Mouse (Mus musculus): ENCODE results near the gene Cxcr3.

Cxcr3 gene

GRCm38 (mm10) chrX:101733828-101734319 lies at the start of gene Cxcr3:
Gene Cxcr3 (minus strand): TSS chrX:101734269.
- DNase-seq (ENCODE audit: low spot score in 2 of 2) = peak in 1 of 2 experiments; percentile 14

GRCm38 (mm10) chrX:101772035-101772434 lies 38.0 kb upstream of the Cxcr3 start:
- peak; percentile 49 to 76 for DNase-seq (ENCODE audit: low spot score in 2 of 2)

GRCm38 (mm10) chrX:101770307-101770706 lies 36.2 kb upstream of the Cxcr3 start:
- peak in 1 of 2 experiments; percentile 13 for DNase-seq (ENCODE audit: low spot score in 2 of 2)

DNA sequence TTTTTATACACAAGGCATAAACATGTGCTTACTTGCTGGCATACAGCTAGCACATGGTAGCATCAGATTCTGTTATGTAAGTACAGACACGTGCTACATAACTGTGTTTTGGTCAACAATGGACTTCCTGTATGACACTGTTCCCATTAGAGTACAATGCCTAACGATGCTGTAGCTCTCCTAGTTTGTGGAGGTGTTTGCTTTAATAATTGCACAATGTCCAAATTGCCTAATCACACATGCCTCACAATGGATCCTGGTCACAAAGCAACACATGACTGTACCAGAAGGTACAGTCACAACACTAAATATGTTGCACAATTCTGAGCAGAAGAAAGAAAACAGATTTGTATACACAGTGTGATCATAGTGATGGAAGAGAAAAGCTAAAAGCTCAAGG lies 35.4 kb upstream of the Cxcr3 start:
- no peak for DNase-seq (ENCODE audit: low spot score in 2 of 2)

DNA sequence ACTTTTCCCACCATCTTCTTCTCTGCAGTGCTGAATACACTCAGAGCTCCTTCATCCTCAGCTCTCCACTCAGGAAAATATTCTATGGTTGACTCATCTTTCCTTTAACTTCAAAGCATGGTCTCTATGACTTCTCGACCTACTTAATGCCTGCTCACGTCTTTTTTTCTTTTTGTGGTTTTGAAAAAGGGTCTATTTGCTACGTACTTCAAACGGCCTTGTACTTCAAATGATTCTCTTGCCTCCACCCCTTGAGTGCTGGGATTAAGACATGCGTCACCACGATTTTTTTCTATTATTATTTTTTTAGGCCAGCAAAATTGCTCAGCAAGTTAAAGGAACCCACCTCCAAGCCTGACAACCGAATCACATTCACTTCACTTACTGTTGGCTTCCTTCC lies 33.2 kb upstream of the Cxcr3 start:
- no peak for DNase-seq (ENCODE audit: low spot score in 2 of 2)

GRCm38 (mm10) chrX:101765111-101765510 lies 31.0 kb upstream of the Cxcr3 start:
- no peak for DNase-seq (ENCODE audit: low spot score in 2 of 2)

DNA sequence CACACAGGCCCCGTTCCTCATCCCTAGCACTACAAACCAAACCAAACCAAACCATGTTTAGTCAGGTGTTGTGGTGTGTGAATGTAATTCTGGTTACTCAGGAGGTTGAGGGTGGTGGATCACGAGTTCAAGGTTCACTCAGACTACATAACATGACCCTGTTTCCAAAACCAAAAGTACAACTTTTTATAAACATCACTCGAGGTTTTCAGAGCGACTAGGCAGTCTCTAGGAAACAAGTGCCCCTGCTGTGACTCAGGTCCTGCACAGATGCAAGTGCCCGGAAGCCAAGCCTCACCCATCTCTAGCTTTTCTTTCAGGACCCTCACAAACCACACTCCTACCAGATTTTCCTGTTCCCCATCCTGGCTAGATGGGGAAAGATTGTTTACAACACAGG lies 30.6 kb upstream of the Cxcr3 start:
- no peak for DNase-seq (ENCODE audit: low spot score in 2 of 2)

DNA sequence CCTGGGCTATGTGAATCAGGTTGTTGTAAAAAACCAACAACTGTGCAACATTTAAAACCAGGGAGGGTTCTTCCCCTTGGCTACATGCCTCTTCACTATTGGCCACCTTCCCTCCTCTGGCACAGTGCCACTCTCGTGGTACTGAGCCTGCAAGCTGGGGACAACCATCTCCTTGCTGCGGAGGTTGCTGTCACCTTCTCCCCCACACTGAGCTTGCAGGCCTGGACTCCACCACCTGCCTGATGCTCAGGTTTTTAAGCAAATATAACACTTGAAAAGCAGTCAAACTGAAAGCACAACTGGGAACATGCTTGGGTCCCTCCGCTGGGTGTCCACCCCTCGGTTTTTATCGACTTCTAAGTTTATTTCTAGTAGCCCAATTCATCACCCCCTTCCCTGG lies 20.4 kb upstream of the Cxcr3 start:
- DNase-seq (ENCODE audit: low spot score in 2 of 2) = no peak

DNA sequence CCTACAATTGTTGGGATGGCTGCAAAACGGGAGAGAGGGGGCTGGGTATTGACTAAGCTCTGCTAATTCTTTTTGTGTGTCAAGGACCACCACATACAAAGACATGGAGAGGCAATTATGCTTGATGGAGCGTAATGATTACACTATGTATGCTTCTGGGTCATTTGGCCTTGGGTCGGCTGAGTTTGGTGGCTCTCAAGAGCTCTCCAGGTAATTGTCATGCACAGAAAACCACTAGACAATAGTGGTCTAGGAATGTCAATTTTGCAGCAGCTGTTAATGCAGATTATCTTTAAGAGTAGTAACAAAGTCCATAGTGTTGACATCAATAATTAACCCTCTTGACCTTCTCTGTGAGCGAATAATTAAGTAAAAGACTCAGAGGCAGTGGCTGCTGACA lies 16.1 kb upstream of the Cxcr3 start:
- no peak for DNase-seq (ENCODE audit: low spot score in 2 of 2)

DNA sequence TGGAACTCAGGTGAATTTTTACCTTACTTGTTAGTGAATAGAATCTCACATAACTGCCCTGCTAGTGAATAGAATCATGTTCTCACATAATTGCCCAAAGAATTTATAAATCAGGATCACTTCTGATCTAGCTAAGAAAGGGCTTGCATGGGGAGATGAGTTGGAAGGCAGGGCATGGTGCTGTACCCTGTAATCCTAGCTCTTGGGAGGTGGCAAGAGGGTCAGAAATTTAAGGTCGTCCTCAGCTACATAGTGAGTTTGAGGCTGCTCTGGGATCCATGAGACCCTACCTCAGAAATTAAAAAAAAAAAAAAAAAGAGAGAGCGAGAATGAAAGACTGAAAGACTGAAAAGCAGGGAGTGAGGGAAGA lies 7.0 kb upstream of the Cxcr3 start:
- no peak for DNase-seq (ENCODE audit: low spot score in 2 of 2)

- no peak for DNase-seq (ENCODE audit: low spot score in 2 of 2)
Measured at GRCm38 (mm10) chrX:101740335-101741063, 6.4 kb upstream of the Cxcr3 start.

GRCm38 (mm10) chrX:101737201-101737600 lies 3.1 kb upstream of the Cxcr3 start:
- no peak for DNase-seq (ENCODE audit: low spot score in 2 of 2)

DNA sequence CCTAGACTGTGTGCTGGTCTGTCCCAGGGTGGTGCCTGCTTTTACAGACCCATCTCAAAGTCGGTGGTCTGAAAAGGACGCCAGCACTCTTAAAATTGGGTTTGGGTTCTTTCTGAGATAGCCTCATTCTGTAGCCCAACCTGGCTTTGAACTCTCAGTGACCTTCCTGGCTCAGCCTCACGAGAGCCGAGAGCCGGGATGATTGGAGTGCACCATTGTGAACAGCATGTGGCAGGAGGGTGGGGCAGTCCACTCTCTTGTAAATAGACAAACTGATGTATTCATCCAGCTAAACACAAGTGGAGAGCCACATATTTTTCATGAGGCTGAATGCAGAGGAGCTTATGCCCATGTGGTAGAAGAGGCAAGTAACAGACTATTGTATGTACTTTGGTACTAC lies 912 bp upstream of the Cxcr3 start:
- no peak for DNase-seq (ENCODE audit: low spot score in 2 of 2)

GRCm38 (mm10) chrX:101733288-101733687 lies 781 bp downstream of the Cxcr3 start:
- no peak for DNase-seq (ENCODE audit: low spot score in 2 of 2)

- DNase-seq (ENCODE audit: low spot score in 2 of 2) = no peak
Measured at GRCm38 (mm10) chrX:101732644-101733043, 1.4 kb downstream of the Cxcr3 start.

GRCm38 (mm10) chrX:101730010-101730409 lies 4.1 kb downstream of the Cxcr3 start:
- no peak for DNase-seq (ENCODE audit: low spot score in 2 of 2)

- no peak for DNase-seq (ENCODE audit: low spot score in 2 of 2)
Measured at GRCm38 (mm10) chrX:101720401-101720800, 13.7 kb downstream of the Cxcr3 start.

GRCm38 (mm10) chrX:101705111-101705510 lies 29.0 kb downstream of the Cxcr3 start:
- DNase-seq (ENCODE audit: low spot score in 2 of 2) = no peak

- no peak for DNase-seq (ENCODE audit: low spot score in 2 of 2)
Measured at GRCm38 (mm10) chrX:101698232-101698631, 35.8 kb downstream of the Cxcr3 start.

DNA sequence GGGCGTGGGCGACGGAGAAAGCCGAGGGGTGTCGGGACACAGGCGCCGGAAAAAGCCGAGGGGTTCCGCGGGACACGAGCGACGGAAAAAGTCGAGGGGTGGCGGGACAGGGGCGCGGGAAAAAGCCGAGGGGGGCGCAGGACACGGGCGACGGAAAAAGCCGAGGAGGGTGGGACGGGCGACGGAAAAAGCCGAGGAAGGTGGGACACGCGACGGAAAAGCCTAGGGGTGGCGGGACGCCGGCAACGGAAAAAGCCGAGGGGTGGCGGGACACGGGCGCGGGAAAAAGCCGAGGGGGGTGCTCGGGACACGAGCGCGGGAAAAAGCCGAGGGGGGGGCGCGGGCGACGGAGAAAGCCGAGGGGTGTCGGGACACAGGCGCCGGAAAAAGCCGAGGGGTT lies 36.5 kb downstream of the Cxcr3 start:
- DNase-seq (ENCODE audit: low spot score in 2 of 2) = peak in 1 of 2 experiments; percentile 63

- DNase-seq (ENCODE audit: low spot score in 2 of 2) = no peak
Measured at GRCm38 (mm10) chrX:101695686-101696085, 38.4 kb downstream of the Cxcr3 start.
